Mouse (Mus musculus): Measurements from ENCODE around the gene Vhl. TPM values are rescaled to one million over a fixed set of nuclear protein-coding genes. Genes with fewer than 3 reads are reported as not detected.

Vhl gene
- polyA plus RNA-seq, 1 experiment = 50.1 TPM

GRCm38 (mm10) chr6:113656847-113657246, 33.1 kb downstream of the Vhl start:
- no peak for DNase-seq
- Histone ChIP-seq H3K4me1 (ENCODE audit: control insufficient read depth, insufficient read depth, low read length) (no peaks in the 10 kb centered on the region), H3K27ac (ENCODE audit: insufficient read depth, low read length) (no peak overlapping the region), H3K27me3 (ENCODE audit: control insufficient read depth, insufficient read depth, low read length) (no peaks in the 10 kb centered on the region), H3K4me3 (replicated peaks; ENCODE audit: insufficient read depth, low read depth, low read length) (no peak overlapping the region)
- WGBS = 85% methylated on average over 6 of the region's 6 CpGs
- no peak for TF ChIP-seq POLR2A (IDR thresholded peaks at IDR 0.05; ENCODE audit: borderline replicate concordance, insufficient read depth, low read length)
- no peak for TF ChIP-seq CTCF (IDR thresholded peaks at IDR 0.05; ENCODE audit: borderline replicate concordance, insufficient read depth, low read depth, low read length)

DNA sequence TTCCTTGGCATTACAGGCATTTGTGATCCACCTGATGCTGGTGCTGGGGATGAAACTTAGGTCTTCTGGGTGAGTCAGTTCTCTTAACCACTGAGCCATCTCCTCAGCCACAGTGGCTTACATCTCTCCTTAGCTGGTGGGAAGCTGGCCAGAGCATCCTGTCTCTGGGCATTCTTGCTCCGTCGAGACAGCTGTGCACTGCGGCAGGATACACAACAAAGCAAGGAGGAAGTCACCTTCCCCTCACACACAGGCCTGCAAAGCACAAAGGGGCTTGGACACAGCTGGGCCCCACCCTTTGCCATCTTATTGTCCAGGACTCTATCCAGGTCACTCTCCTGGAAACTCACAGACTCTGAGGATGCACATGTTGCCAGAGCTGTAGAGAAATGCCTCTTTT, 34.5 kb downstream of the Vhl start:
- no peak for DNase-seq
- H3K27me3 ChIP-seq (ENCODE audit: control insufficient read depth, insufficient read depth, low read length) = no peaks in the 10 kb centered on the region
- no peak for TF ChIP-seq CTCF (IDR thresholded peaks at IDR 0.05; ENCODE audit: borderline replicate concordance, insufficient read depth, low read depth, low read length)
- TF ChIP-seq POLR2A (IDR thresholded peaks at IDR 0.05; ENCODE audit: borderline replicate concordance, insufficient read depth, low read length) = no peak
- 30% methylated on average over 3 of the region's 3 CpGs for WGBS
- H3K4me1 ChIP-seq (ENCODE audit: control insufficient read depth, insufficient read depth, low read length) = no peaks in the 10 kb centered on the region
- H3K27ac ChIP-seq (ENCODE audit: insufficient read depth, low read length) = no peak overlapping the region
- no peak overlapping the region for H3K4me3 ChIP-seq (replicated peaks; ENCODE audit: insufficient read depth, low read depth, low read length)

DNA sequence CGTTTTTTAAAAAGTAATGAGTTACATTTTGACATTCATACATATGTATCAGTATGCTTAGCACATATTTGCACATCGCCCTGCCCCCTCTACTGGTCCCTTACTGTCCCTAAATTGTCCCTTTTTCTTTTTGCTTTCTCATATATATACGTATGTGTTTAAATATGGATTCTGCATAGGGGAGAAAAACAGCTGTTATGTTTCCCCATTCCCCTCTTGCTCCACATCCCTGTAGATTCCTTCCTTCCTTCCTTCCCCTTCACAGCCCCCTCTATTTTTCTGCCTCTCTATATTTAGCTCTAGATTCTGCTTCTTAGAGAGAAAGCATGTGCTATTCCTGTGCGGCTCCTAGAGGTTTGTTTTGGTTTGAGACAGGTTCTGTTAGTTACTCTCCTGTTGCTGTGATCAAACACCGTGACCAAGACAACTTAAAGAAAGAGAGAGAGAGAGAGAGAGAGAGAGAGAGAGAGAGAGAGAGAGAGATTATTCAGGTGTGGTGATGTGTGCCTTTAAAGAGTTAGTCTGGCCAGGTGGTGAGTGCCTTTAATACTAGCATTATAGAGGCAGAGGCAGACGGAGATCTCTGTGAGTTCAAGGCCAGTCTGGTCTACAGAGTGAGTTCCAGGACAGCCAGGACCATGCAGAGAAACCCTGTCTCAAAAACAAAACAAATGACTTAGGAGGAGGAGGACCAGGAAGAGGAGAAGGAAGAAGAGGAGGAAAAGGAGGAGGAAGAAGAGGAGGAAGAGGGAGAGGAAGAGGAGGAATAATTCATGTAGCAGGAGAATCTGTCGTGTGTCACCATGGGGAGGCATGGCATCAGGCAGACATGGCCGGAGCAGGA, 36.1 kb downstream of the Vhl start:
- H3K27ac ChIP-seq (ENCODE audit: insufficient read depth, low read length) = no peak overlapping the region
- H3K4me3 ChIP-seq (replicated peaks; ENCODE audit: insufficient read depth, low read depth, low read length) = no peak overlapping the region
- no peaks in the 10 kb centered on the region for H3K4me1 ChIP-seq (ENCODE audit: control insufficient read depth, insufficient read depth, low read length)
- TF ChIP-seq POLR2A (IDR thresholded peaks at IDR 0.05; ENCODE audit: borderline replicate concordance, insufficient read depth, low read length) (no peak), CTCF (IDR thresholded peaks at IDR 0.05; ENCODE audit: borderline replicate concordance, insufficient read depth, low read depth, low read length) (no peak)
- DNase-seq = no peak
- 66% methylated on average over 8 of the region's 8 CpGs for WGBS
- H3K27me3 ChIP-seq (ENCODE audit: control insufficient read depth, insufficient read depth, low read length) = no peaks in the 10 kb centered on the region

GRCm38 (mm10) chr6:113660492-113661352, 37.0 kb downstream of the Vhl start:
- WGBS = 65% methylated on average over 14 of the region's 14 CpGs

DNA sequence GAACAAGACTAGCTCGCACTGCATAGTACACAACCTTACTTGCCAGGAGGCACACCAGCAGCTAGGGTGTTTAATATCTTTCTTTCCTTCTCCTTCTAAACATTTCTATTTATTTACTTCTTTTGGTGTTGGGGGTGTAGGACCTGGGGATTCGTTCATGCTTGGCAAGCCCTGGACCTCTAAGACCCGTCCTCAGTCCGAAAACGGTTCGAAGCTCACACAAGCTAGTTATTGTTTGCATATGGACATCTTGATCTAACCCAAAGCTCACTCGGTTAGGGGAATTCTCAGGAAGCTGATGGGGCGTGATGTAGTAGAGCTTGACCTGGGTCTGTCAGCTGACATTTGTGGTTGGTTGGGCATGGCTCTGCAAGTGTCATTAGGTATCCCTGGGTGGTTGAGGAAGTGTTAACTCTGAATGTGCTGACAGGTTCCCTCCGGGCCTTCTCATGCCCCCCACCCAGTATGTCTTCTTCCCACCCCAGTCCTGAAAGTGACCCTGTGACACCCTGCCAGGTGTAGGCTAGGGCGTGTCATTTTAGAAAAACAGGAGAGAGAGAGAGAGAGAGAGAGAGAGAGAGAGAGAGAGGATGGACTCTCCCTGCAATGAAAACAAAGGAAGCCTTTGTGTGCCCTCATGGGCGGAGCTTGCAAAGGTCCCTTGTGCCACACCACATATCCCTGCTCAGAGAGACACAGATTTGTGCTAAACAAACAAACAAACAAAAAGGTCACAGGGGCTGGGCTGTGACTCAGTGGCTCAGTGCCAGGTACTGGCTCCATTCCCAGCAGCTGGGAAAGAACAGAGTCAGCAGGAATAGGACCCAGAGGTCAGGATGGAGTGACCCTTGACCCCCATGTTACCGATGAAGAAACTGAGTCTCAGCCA, 37.8 kb downstream of the Vhl start:
- Histone ChIP-seq H3K4me3 (replicated peaks; ENCODE audit: insufficient read depth, low read depth, low read length) (no peak overlapping the region), H3K4me1 (ENCODE audit: control insufficient read depth, insufficient read depth, low read length) (no peaks in the 10 kb centered on the region), H3K27ac (ENCODE audit: insufficient read depth, low read length) (peak overlapping the region; percentile 36; the same call in 1 of the 2 replicates), H3K27me3 (ENCODE audit: control insufficient read depth, insufficient read depth, low read length) (no peaks in the 10 kb centered on the region)
- WGBS = 52% methylated on average over 12 of the region's 12 CpGs
- DNase-seq = peak; percentile 14 to 20
- no peak for TF ChIP-seq CTCF (IDR thresholded peaks at IDR 0.05; ENCODE audit: borderline replicate concordance, insufficient read depth, low read depth, low read length)
- no peak for TF ChIP-seq POLR2A (IDR thresholded peaks at IDR 0.05; ENCODE audit: borderline replicate concordance, insufficient read depth, low read length)

More at GRCm38 (mm10) chr6:113660492-113661352, 37.0 kb downstream of the Vhl start:
- no peak for DNase-seq
- no peak for TF ChIP-seq POLR2A (IDR thresholded peaks at IDR 0.05; ENCODE audit: borderline replicate concordance, insufficient read depth, low read length)
- TF ChIP-seq CTCF (IDR thresholded peaks at IDR 0.05; ENCODE audit: borderline replicate concordance, insufficient read depth, low read depth, low read length) = no peak
- H3K4me1 ChIP-seq (ENCODE audit: control insufficient read depth, insufficient read depth, low read length) = no peaks in the 10 kb centered on the region
- no peak overlapping the region for H3K4me3 ChIP-seq (replicated peaks; ENCODE audit: insufficient read depth, low read depth, low read length)
- H3K27me3 ChIP-seq (ENCODE audit: control insufficient read depth, insufficient read depth, low read length) = no peaks in the 10 kb centered on the region
- no peak overlapping the region for H3K27ac ChIP-seq (ENCODE audit: insufficient read depth, low read length)

GRCm38 (mm10) chr6:113662964-113663700, 39.4 kb downstream of the Vhl start:
- H3K27me3 ChIP-seq (ENCODE audit: control insufficient read depth, insufficient read depth, low read length) = no peaks in the 10 kb centered on the region
- no peak overlapping the region for H3K27ac ChIP-seq (ENCODE audit: insufficient read depth, low read length)
- no peaks in the 10 kb centered on the region for H3K4me1 ChIP-seq (ENCODE audit: control insufficient read depth, insufficient read depth, low read length)
- 84% methylated on average over 8 of the region's 8 CpGs for WGBS
- DNase-seq = no peak
- TF ChIP-seq POLR2A (IDR thresholded peaks at IDR 0.05; ENCODE audit: borderline replicate concordance, insufficient read depth, low read length) (no peak), CTCF (IDR thresholded peaks at IDR 0.05; ENCODE audit: borderline replicate concordance, insufficient read depth, low read depth, low read length) (no peak)
- H3K4me3 ChIP-seq (replicated peaks; ENCODE audit: insufficient read depth, low read depth, low read length) = no peak overlapping the region

Measured in cerebellum, adult 2 months (tissue).